Mouse (Mus musculus): ENCODE measurements around the gene Hpf1. TPM values are rescaled to one million over a fixed set of nuclear protein-coding genes. Genes with fewer than 3 reads are reported as not detected.

Hpf1 gene
- total RNA-seq, 1 experiment from 2014 or later, result 107 TPM

GRCm38 (mm10) chr8:60890520-60890874 is 279 bp downstream of the Hpf1 start:
- ATAC-seq (replicated peaks; ENCODE audit: low read depth, poor library complexity, severe bottlenecking), result no peak

GRCm38 (mm10) chr8:60891757-60892156 is 1.5 kb downstream of the Hpf1 start:
- no peak for ATAC-seq (replicated peaks; ENCODE audit: low read depth, poor library complexity, severe bottlenecking)

- ATAC-seq (replicated peaks; ENCODE audit: low read depth, poor library complexity, severe bottlenecking), result peak; percentile 55; the same call in 1 of the 2 replicates
Observed at GRCm38 (mm10) chr8:60895878-60896277, 5.7 kb downstream of the Hpf1 start.

GRCm38 (mm10) chr8:60900147-60900546 is 9.9 kb downstream of the Hpf1 start:
- no peak for ATAC-seq (replicated peaks; ENCODE audit: low read depth, poor library complexity, severe bottlenecking)

- ATAC-seq (replicated peaks; ENCODE audit: low read depth, poor library complexity, severe bottlenecking), result no peak
Observed at GRCm38 (mm10) chr8:60912081-60912480, 21.9 kb downstream of the Hpf1 start.

- ATAC-seq (replicated peaks; ENCODE audit: low read depth, poor library complexity, severe bottlenecking), result no peak
Observed at GRCm38 (mm10) chr8:60912554-60912953, 22.3 kb downstream of the Hpf1 start.

GRCm38 (mm10) chr8:60919069-60919468 is 28.9 kb downstream of the Hpf1 start:
- ATAC-seq (replicated peaks; ENCODE audit: low read depth, poor library complexity, severe bottlenecking), result no peak

- peak; percentile 83 for ATAC-seq (replicated peaks; ENCODE audit: low read depth, poor library complexity, severe bottlenecking)
Observed at GRCm38 (mm10) chr8:60920176-60920575, 30.0 kb downstream of the Hpf1 start.

GRCm38 (mm10) chr8:60933617-60934016 is 43.4 kb downstream of the Hpf1 start:
- no peak for ATAC-seq (replicated peaks; ENCODE audit: low read depth, poor library complexity, severe bottlenecking)

- peak; percentile 36; the same call in 1 of the 2 replicates for ATAC-seq (replicated peaks; ENCODE audit: low read depth, poor library complexity, severe bottlenecking)
Observed at GRCm38 (mm10) chr8:60938717-60939424, 48.7 kb downstream of the Hpf1 start.

GRCm38 (mm10) chr8:60942867-60943266 is 52.6 kb downstream of the Hpf1 start:
- no peak for ATAC-seq (replicated peaks; ENCODE audit: low read depth, poor library complexity, severe bottlenecking)

- ATAC-seq (replicated peaks; ENCODE audit: low read depth, poor library complexity, severe bottlenecking), result no peak
Observed at GRCm38 (mm10) chr8:60947503-60947902, 57.3 kb downstream of the Hpf1 start.

GRCm38 (mm10) chr8:60949859-60950258 is 59.6 kb downstream of the Hpf1 start:
- no peak for ATAC-seq (replicated peaks; ENCODE audit: low read depth, poor library complexity, severe bottlenecking)

- no peak for ATAC-seq (replicated peaks; ENCODE audit: low read depth, poor library complexity, severe bottlenecking)
Observed at GRCm38 (mm10) chr8:60951271-60951670, 61.1 kb downstream of the Hpf1 start.

GRCm38 (mm10) chr8:60951757-60952156 is 61.5 kb downstream of the Hpf1 start:
- no peak for ATAC-seq (replicated peaks; ENCODE audit: low read depth, poor library complexity, severe bottlenecking)

- no peak for ATAC-seq (replicated peaks; ENCODE audit: low read depth, poor library complexity, severe bottlenecking)
Observed at GRCm38 (mm10) chr8:60952803-60953202, 62.6 kb downstream of the Hpf1 start.

- peak; percentile 96 for ATAC-seq (replicated peaks; ENCODE audit: low read depth, poor library complexity, severe bottlenecking)
Observed at GRCm38 (mm10) chr8:60954281-60955014, 64.2 kb downstream of the Hpf1 start.

GRCm38 (mm10) chr8:60956847-60957246 is 66.6 kb downstream of the Hpf1 start:
- peak; percentile 16; the same call in 1 of the 2 replicates for ATAC-seq (replicated peaks; ENCODE audit: low read depth, poor library complexity, severe bottlenecking)
